Mouse (Mus musculus): ENCODE data around the gene Tmem130. TPM values are rescaled to one million over a fixed set of nuclear protein-coding genes. Genes with fewer than 3 reads are reported as not detected.

Tmem130 gene
- total RNA-seq, 1 experiment from 2014 or later, result 0.55 TPM

DNA sequence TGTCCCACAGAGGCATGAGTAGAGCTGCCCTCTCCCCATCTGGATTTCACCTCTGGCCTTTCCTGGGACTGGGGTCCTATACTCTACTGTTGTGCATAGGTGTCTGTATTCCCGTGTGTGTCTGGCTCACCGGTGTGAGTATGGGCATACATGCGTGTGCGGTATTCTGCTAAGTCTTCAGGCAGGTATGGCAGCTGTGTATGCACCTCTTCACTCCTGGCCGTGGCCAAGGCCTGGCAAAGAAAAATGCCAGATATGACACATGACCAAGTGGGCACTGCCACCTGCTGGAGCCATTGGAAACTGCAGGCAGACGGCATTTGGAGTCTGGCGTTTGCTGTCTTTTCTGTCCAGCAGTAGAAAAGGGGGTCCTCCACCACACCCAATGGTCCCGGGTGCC lies 26.7 kb downstream of the Tmem130 start:
- ATAC-seq (replicated peaks; ENCODE audit: low read depth, poor library complexity, severe bottlenecking), result peak; percentile 71

DNA sequence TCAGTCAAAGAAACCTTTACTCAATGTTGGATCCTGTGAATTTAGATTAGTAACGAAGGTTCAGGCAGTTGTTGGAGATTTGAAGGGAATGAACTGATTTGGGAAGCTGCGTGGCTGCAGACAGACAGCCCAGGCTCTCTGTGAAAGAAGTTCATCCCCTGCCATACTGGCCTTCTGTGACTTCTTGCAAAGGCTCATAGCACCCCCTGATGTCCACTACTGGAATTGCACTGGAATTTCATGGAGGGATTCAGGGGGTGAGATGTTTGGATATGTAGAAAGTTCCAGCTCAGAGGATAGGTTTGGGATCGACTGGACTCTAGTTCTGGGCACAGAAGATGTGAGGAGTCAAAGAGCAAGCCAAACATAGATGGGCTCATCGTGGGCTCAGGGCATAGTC lies 27.7 kb downstream of the Tmem130 start:
- peak; percentile 60 for ATAC-seq (replicated peaks; ENCODE audit: low read depth, poor library complexity, severe bottlenecking)

DNA sequence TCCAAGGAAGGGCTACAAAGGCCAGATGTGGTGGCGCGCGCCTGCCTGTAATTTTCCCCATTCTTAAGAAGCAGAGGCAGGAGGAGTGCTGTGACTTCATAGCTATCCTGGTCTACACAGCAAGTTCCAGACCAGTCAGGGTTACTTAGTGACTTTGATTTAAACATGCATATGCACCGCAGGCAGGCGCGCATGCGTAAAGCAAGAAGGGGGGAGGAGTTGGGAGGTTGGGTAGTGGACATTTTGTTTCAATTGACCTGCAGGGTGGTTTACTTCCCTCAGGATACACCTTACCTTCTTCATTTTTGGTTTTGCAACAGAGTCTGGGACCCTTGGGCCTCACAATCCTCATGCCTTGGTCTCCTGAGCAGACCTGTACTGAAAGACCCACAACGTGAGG lies 32.4 kb downstream of the Tmem130 start:
- no peak for ATAC-seq (replicated peaks; ENCODE audit: low read depth, poor library complexity, severe bottlenecking)

DNA sequence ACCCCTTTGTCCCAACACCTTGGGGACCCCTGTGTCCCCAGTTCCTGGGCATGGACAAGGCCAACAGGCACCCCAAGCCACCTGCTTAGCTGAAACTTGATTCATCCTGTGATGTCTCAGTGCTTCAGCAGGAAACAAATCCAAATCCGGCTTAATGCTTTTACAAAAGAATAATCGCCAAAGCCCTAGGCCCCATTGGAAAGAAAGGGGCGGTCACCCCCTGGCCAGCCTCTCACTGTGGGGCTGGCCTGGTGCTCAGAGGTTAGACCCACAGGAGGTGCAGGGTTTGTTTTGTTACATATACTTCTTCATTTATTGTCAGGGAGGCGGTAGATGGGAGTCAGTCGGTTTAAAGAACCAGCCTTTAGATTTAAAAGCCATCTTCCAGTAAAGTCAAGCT lies 33.4 kb downstream of the Tmem130 start:
- no peak for ATAC-seq (replicated peaks; ENCODE audit: low read depth, poor library complexity, severe bottlenecking)

DNA sequence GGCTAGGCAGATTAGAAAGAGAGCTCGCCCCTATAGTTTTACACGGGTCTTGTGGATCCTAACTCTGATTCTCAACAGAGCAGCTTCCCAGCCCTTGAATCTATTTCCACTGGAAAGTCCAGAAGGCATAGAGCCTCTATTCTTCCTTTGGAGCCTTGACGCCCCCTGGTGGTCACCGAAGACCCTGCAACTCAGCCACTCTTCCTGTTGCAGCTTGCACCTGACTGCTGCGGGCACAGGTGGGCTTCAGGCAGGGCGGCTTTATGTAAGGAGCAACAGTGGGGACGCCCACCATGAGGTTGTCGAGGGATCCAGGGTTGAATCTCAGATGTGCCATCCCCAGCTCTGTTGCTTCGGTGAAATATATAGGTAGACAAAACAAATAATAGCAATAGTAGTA lies 34.5 kb downstream of the Tmem130 start:
- ATAC-seq (replicated peaks; ENCODE audit: low read depth, poor library complexity, severe bottlenecking), result peak; percentile 65

DNA sequence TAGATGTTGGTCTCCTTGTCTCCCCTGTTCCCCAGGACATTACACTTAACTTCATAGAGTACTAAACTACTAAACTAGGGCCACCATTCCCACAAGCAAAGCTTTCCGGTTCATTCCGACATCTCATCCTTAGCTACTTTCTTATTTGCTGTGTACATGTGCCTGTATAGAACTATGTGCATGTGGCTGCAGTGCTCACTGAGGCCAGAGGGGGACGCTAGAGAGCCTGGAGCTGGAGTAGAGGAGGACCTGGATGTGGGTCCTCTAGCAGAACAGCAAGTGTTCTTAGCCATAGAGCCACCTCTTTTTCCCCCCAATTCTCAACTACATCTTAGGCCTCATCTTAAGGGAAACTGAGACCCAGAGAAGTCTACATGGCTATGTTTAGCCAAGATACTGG lies 36.1 kb downstream of the Tmem130 start:
- no peak for ATAC-seq (replicated peaks; ENCODE audit: low read depth, poor library complexity, severe bottlenecking)

DNA sequence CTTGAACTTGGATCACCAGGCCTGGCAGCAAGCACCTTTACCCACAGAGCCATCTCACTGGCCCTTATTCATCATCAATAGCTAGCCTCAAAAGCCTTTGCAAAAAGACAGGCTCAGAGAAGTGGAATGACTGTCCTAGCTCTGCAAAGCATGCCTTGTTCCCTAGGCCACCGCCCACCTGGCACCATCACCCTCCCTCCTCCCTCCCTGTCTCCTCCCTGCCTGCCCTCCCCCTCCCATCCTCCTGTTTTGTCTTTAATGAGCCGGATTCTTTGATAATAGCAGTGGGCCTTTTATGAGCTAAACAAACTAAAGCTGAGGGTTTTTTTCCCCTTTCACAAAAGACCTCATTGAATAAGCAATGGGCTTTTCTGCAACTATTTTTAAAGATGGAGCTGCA lies 36.7 kb downstream of the Tmem130 start:
- ATAC-seq (replicated peaks; ENCODE audit: low read depth, poor library complexity, severe bottlenecking), result no peak

DNA sequence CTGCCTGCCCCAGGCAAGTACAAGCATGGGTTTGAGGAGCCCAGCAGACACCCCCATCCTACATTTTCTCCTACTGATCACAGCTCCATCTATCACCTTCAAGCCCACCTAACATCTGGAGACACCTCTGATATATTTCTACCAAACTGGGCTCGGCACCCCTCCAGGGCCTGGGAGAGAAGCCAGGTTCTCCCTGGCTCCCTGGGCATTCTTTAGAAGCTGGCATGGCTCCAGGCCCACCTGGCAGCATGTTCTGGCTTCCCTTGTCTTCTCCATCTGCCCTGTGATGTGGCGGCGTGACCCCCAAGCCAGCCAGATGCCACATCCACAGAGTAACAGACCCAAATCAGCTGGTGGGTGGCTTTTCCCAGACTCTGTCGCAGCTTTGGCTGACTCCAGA lies 41.3 kb downstream of the Tmem130 start:
- ATAC-seq (replicated peaks; ENCODE audit: low read depth, poor library complexity, severe bottlenecking), result no peak

DNA sequence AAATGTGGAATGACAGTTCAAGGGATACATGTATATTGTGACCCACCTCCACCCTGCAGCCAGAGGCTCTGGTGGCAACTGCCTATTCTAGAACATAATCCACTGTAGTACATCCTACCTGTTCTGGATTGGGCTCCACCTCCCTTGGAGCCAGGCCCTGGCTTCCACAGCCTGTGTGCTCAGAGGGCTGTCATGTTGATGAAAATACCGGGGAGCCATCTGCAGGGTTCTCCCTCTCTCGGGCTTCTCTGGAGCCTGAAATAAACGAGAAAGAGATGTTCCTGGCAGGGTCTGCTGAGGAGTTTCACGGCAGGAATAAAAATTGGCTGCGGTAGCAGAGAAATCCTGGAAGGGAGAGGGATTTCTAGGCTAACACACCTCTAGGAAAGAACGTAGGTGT lies 41.8 kb downstream of the Tmem130 start:
- no peak for ATAC-seq (replicated peaks; ENCODE audit: low read depth, poor library complexity, severe bottlenecking)

DNA sequence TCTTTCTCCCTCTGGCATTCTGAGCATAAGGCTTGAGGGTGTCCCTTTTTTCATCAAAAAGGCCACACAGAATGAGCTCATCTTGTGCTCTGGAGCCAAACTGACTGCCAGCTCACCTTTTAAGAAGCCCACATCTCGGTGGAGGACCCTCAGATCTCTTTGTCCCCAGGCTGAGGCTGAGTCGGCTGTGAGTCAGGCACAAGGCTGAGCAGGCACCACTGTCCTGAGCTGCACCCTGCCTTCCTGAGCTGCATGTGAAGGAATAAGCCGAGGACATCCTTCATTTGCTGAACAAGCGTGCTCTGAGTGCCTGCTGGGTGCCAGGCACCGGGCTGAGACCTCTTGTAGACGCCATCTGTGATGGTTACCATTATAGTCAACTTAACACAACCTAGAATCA lies 44.4 kb downstream of the Tmem130 start:
- ATAC-seq (replicated peaks; ENCODE audit: low read depth, poor library complexity, severe bottlenecking), result no peak

DNA sequence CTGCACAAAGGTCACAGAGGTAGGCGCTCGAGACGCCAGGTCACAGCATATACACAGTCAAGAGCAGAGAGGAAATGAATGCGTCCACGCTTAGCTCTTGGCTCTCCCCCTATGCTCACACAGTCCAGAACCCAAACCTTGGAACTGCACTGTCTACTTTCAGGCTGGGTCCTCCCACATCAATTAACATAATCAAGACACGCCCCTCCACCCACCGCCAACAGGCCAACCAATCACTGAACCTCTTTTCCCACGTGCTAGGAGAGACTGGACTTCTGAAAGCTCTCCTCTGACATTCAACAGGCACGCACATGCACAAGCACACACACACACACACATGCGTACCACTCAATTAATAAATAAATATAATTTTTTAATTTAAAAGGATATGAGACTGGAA lies 48.2 kb downstream of the Tmem130 start:
- ATAC-seq (replicated peaks; ENCODE audit: low read depth, poor library complexity, severe bottlenecking), result no peak

DNA sequence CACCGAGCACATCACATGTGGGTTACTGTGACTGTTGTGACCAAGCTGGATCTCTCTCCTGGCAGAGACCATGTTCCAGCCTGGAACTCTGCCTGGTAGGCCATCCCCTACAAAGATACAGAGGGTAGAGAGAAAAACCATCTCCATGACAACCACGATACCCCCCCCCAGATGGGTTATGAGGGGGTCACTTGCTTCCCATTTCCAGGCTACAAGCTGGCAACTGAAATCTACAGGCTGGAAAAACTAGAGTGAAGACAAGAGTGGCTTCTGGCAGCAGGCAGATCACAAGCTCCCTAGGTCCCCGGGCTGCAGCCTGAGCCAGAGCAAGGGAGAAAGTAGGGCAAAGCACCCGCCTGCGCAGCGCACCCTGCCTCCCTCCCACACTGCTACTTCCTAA lies 54.0 kb downstream of the Tmem130 start:
- no peak for ATAC-seq (replicated peaks; ENCODE audit: low read depth, poor library complexity, severe bottlenecking)

DNA sequence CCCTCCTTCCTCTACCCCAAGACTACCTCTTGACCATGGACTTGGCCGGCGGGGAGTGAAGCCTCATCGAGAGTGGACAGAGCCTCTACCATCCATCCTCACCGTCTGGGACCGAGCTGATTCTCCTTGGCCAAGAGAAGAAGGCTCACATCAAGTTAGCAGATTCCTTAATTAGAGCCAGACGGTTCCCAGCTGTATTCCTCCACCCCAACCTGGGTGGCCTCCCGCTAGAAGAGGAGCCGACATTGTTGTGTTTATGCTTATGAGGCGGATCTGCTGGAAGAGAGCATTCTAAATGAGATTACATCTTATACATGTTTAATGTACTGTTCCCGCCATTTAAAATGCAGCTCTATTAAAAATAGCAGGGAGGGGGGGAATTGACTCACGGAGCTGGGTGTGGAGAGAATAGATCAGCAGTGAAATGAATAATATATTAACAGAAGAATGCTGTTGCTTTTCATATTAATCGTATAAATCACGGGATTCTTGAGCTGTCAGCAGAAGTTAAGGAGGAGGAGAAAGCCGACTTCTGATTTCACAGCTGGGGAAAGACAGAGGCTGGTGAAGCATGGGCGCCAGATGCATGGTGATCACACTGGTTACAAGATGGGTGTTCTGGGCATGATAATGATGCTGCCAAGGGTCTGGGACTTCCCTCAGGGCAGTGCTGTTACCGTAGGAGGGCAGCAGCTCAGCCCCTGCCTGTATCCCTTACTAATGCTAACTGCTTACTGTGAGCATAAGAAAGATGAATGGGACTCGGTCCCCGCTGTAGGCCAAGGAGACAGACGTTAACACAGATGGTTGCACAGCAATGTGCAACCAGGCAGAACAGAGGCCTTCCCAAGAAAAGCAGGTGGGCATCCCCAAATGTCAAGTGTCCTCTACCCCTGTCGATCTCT lies 57.9 kb downstream of the Tmem130 start:
- ATAC-seq (replicated peaks; ENCODE audit: low read depth, poor library complexity, severe bottlenecking), result no peak

DNA sequence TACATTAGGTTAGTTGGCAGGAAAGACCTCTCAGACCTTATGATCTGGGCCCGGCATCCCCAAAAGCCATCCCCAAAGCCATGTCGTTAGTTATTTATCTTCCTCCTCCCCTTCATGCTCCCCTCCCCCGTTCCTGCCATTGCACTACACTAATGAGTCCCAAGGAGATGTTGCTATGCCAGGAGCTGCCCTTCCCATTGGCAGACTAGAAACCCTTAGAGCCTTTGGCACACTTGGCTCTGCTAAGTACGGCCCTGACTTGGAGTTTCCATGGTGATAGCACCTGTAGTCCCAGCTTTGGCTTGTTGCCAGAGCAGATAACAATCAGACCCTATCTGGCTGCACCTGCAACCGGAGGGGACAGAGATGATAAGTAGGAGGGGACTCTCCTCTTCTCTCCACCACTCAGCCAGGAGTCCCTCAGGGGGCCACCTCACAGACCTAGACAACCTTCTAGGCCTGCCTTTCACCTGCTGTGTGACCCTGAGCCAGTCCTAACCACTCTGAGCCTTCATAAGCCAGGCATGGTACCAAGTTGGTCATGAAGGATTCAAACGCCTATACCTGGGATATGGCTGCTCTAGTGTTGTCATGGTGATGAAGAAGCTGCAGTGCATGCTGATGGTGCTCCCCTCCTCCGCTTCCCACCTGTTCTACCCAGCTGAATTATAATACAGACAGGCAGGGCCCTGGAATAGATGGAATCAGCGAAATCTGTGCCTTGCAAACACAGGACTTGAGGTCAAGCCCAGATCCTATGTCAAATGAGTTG lies 66.1 kb downstream of the Tmem130 start:
- ATAC-seq (replicated peaks; ENCODE audit: low read depth, poor library complexity, severe bottlenecking), result no peak

DNA sequence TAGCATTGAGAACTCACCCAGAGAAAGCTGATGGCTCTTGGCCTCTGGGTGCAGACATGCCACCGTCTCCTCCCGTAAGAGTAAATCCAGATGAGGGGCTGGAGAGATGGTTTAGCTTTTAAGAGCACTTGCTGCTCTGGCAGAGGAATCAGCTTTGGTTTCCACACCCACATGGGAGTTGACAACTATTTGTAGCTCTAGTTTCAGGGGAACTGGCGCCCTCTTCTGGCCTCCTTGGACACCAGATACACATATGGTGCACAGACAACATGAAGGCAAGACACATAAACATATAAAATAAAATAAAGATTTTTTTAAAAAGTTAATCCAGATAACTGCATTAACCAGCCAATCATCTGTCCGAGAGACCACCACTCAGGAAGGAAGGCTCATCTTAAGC lies 67.5 kb downstream of the Tmem130 start:
- no peak for ATAC-seq (replicated peaks; ENCODE audit: low read depth, poor library complexity, severe bottlenecking)

DNA sequence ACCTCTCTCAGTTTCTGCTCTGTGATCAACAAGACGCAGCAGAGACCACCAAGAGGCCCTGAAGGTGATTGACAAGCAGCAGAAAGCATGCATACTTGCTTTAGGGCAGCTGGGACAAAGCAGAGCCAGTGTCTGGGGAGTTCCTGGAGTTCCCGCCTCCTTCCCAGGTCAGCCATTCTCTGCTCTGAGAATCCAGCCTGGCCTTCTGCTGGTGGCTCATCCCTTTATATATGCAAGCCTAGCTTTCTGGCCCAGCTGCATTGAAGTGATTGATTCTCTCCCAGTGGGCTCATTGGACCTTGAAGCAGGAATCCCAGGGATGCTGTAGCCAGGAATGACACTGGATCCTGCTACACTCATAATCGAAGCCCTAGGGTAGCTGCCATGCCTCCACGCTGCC lies 70.2 kb downstream of the Tmem130 start:
- ATAC-seq (replicated peaks; ENCODE audit: low read depth, poor library complexity, severe bottlenecking), result no peak

DNA sequence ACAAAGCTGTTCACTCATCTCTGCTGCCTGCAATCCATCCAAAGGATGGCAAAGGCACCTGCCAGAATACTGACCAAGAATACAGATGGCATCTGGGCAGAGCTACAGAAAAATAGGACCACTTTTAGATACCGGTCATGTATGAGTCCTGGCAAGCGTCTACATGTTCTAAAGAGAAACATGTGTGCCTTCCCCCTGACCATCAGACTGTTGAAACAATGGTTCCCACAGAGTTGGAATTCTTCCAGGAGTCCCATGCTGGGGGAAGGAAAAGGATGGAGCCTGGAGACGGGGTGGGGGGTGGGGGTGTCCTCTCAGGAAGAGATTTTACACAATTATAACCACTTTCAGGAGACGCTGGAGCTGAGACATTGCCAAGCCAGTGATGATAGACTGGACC lies 73.2 kb downstream of the Tmem130 start:
- no peak for ATAC-seq (replicated peaks; ENCODE audit: low read depth, poor library complexity, severe bottlenecking)

Other genes starting within 250 kb of the Tmem130 start
- not detected in 2 replicates for gene Nptx2, start 215.9 kb downstream of the Tmem130 start, total RNA-seq (2017)
- 73.3 and 78.8 TPM in 2 replicates for gene Trrap, start 5.9 kb upstream of the Tmem130 start, total RNA-seq (2017)
- gene Smurf1, start 204.0 kb upstream of the Tmem130 start, total RNA-seq (2017), result 3.1 and 4.4 TPM in 2 replicates